Mouse (Mus musculus): ENCODE data around the gene Rbms1. TPM values are rescaled to one million over a fixed set of nuclear protein-coding genes. Genes with fewer than 3 reads are reported as not detected.

The Rbms1 gene
- polyA plus RNA-seq, 1 experiment from 2014 or later: 22.1 TPM

DNA sequence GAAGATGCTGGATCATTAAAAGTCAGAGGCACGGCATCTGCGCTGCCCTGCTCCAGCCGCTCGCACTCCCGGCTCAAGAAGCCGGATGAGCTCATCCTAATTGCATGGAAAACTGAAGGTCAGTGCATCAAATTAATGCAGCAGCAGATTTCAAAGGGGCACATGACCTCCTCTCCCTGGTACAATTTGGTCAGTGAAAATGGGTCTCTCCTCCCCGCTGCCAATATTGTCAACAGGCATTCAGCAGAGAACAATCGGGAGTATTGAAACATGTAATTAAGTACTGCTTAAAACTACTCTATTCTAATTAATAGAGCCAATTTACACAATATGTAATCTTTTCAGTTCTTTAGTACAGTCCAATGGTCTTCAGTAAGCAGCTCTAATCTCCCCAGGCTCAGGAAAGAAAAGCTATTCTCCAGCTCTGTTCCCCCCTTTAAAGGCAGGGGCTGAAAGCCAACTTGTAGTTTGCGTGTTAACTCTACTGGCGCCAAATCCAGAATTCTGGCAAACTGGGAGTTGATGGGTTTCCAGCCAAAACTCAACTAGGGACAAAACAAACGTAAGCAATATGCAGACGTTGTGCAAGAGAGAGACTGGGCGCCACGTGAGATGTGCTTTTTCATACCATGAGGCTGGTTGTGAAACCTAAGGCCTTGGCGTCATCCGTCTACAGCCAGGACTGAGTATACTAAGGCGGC lies 165.9 kb downstream of the Rbms1 start:
- H3K4me2 ChIP-seq (replicated peaks): peak overlapping the region; percentile 14; the same call in 1 of the 2 replicates
- 7% methylated on average over 17 of the region's 17 CpGs for WGBS

GRCm38 (mm10) chr2:60796616-60796968 lies 166.4 kb downstream of the Rbms1 start:
- peak; percentile 57 for ATAC-seq (replicated peaks)
- H3K27ac ChIP-seq (replicated peaks): no peak overlapping the region
- no peaks in the 10 kb centered on the region for H3K9me3 ChIP-seq
- no peak overlapping the region for H3K9ac ChIP-seq (replicated peaks)
- no peaks in the 10 kb centered on the region for H3K36me3 ChIP-seq
- H3K4me2 ChIP-seq (replicated peaks): peak overlapping the region; percentile 14; the same call in 1 of the 2 replicates
- H3K4me3 ChIP-seq: no peak overlapping the region
- WGBS: 9% methylated on average over 2 of the region's 2 CpGs
- H3K27me3 ChIP-seq: peaks cover 90% of the 10 kb centered on the region
- H3K4me1 ChIP-seq: peaks cover 31% of the 10 kb centered on the region

More for the DNA sequence above, 165.9 kb downstream of the Rbms1 start:
- no peak overlapping the region for H3K9ac ChIP-seq (replicated peaks)
- peaks cover 36% of the 10 kb centered on the region for H3K4me1 ChIP-seq
- no peak overlapping the region for H3K4me3 ChIP-seq
- peaks cover 90% of the 10 kb centered on the region for H3K27me3 ChIP-seq
- H3K9me3 ChIP-seq: no peaks in the 10 kb centered on the region
- no peaks in the 10 kb centered on the region for H3K36me3 ChIP-seq
- ATAC-seq (replicated peaks): peak; percentile 90
- H3K27ac ChIP-seq (replicated peaks): no peak overlapping the region

- H3K4me2 ChIP-seq (replicated peaks): no peak overlapping the region
- no peaks in the 10 kb centered on the region for H3K36me3 ChIP-seq
- H3K9ac ChIP-seq (replicated peaks): no peak overlapping the region
- peaks cover 91% of the 10 kb centered on the region for H3K27me3 ChIP-seq
- no peak overlapping the region for H3K27ac ChIP-seq (replicated peaks)
- no peak overlapping the region for H3K4me3 ChIP-seq
- no peaks in the 10 kb centered on the region for H3K9me3 ChIP-seq
- H3K4me1 ChIP-seq: peaks cover 23% of the 10 kb centered on the region
- 32% methylated on average over 9 of the region's 9 CpGs for WGBS
- ATAC-seq (replicated peaks): no peak
Measured at GRCm38 (mm10) chr2:60795861-60796260, 167.1 kb downstream of the Rbms1 start.

DNA sequence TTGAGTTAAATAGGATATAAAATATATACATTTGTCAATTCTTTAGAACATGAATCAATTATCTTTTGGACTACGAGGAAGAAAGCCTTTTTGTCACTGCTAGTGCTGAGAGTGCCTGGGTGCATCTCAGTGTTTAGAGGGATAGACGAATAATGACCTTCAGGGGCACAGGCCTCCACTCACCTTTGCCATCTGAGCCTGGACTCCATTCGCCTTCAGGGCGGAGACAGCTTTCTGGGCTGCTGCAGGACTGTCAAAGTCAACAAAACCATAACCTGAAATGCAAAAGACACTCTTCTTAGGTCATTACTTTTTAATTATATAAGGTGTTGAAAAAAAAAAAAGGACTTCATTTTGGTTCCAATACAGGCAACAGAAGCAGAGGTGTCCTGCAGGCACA lies 170.5 kb downstream of the Rbms1 start:
- Histone ChIP-seq H3K9ac (replicated peaks) (no peak overlapping the region), H3K36me3 (no peaks in the 10 kb centered on the region), H3K9me3 (no peaks in the 10 kb centered on the region), H3K4me3 (no peak overlapping the region), H3K4me1 (peaks cover 28% of the 10 kb centered on the region), H3K27me3 (peaks cover 74% of the 10 kb centered on the region), H3K27ac (replicated peaks) (no peak overlapping the region), H3K4me2 (replicated peaks) (no peak overlapping the region)
- no peak for ATAC-seq (replicated peaks)
- 85% methylated on average over 4 of the region's 4 CpGs for WGBS

- ATAC-seq (replicated peaks): peak; percentile 33; the same call in 1 of the 2 replicates
- Histone ChIP-seq H3K36me3 (no peaks in the 10 kb centered on the region), H3K4me2 (replicated peaks) (no peak overlapping the region), H3K4me3 (no peak overlapping the region), H3K27me3 (peaks cover 58% of the 10 kb centered on the region), H3K9me3 (no peaks in the 10 kb centered on the region), H3K4me1 (peaks cover 18% of the 10 kb centered on the region), H3K9ac (replicated peaks) (no peak overlapping the region), H3K27ac (replicated peaks) (no peak overlapping the region)
- WGBS: 15% methylated on average over 3 of the region's 3 CpGs
Measured at GRCm38 (mm10) chr2:60789126-60789525, 173.9 kb downstream of the Rbms1 start.

- no peaks in the 10 kb centered on the region for H3K9me3 ChIP-seq
- H3K4me1 ChIP-seq: peaks cover 18% of the 10 kb centered on the region
- H3K27ac ChIP-seq (replicated peaks): 0 out of 2 replicates have a peak overlapping the region, but pooled peaks have one; percentile 15
- no peak overlapping the region for H3K4me2 ChIP-seq (replicated peaks)
- peak; percentile 93 for ATAC-seq (replicated peaks)
- no peak overlapping the region for H3K4me3 ChIP-seq
- H3K27me3 ChIP-seq: peaks cover 56% of the 10 kb centered on the region
- H3K9ac ChIP-seq (replicated peaks): no peak overlapping the region
- 10% methylated on average over 6 of the region's 6 CpGs for WGBS
- H3K36me3 ChIP-seq: no peaks in the 10 kb centered on the region
Measured at GRCm38 (mm10) chr2:60788173-60788908, 174.7 kb downstream of the Rbms1 start.

DNA sequence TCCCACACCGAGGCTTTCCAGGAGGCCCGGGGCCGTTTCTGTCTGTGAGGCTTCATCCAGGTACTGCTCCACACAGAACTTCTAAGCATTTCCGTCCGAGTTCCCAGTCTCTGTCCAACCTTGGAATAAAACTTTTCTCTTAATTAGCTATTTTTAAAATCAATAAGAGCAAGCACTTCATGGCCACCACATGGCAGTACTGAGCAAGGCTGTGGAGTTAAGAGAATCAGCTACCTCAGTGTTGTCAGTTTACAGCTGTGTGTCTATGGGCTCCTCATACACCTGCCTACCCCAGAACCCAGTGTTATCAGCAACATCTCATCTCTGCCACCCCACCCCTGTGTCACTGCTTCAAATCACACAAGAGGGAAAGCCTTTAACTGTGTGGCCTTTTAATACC lies 175.9 kb downstream of the Rbms1 start:
- peaks cover 51% of the 10 kb centered on the region for H3K27me3 ChIP-seq
- 88% methylated on average over 5 of the region's 5 CpGs for WGBS
- no peaks in the 10 kb centered on the region for H3K36me3 ChIP-seq
- no peak for ATAC-seq (replicated peaks)
- H3K9me3 ChIP-seq: no peaks in the 10 kb centered on the region
- peaks cover 18% of the 10 kb centered on the region for H3K4me1 ChIP-seq
- H3K4me3 ChIP-seq: no peak overlapping the region
- no peak overlapping the region for H3K4me2 ChIP-seq (replicated peaks)
- H3K27ac ChIP-seq (replicated peaks): no peak overlapping the region
- H3K9ac ChIP-seq (replicated peaks): no peak overlapping the region

DNA sequence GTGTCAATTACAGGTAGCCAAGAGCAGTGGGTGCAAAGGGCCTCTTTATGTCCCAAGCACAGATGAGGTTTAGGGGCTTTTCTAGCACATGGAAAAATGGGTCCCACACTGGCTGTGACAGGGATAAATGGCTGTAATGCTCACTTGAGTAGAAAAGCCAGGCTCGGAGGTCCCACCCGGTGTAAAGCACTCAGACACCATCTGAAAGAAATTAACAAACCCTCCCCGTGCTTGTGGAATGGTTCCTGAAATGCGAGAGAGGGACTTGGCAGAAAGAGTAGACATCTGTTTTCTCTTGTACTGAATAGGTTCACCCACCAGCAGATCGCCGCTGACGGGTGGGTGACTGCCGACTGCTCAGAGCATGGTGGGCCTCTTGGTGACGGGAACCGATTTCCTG lies 176.7 kb downstream of the Rbms1 start:
- H3K27me3 ChIP-seq: peaks cover 49% of the 10 kb centered on the region
- peak; percentile 37 for ATAC-seq (replicated peaks)
- H3K4me2 ChIP-seq (replicated peaks): no peak overlapping the region
- H3K4me1 ChIP-seq: peaks cover 18% of the 10 kb centered on the region
- no peak overlapping the region for H3K4me3 ChIP-seq
- H3K9ac ChIP-seq (replicated peaks): no peak overlapping the region
- 16% methylated on average over 10 of the region's 10 CpGs for WGBS
- H3K9me3 ChIP-seq: no peaks in the 10 kb centered on the region
- no peak overlapping the region for H3K27ac ChIP-seq (replicated peaks)
- H3K36me3 ChIP-seq: no peaks in the 10 kb centered on the region

DNA sequence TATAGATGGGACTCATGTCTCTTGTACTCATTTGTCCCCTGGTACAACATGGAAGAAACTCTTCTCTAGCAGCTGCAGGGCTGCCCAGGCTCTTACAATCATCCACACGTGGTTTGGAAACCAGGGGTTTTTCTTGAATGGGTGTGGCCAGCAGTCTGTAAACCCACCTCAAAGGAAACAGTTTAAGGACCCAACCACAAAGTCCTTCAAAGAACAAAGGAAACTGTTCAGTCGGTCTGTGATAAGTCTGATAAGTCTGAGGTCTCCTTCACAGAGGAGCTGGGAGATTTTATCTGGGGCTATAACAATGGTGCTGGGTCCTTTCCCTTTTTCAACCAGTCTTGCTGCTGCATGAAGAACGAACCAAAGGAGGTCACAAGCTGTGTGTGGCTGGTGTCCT lies 188.5 kb downstream of the Rbms1 start:
- Histone ChIP-seq H3K9me3 (no peaks in the 10 kb centered on the region), H3K36me3 (no peaks in the 10 kb centered on the region), H3K27ac (replicated peaks) (no peak overlapping the region), H3K27me3 (no peaks in the 10 kb centered on the region), H3K4me3 (no peak overlapping the region), H3K4me1 (no peaks in the 10 kb centered on the region), H3K9ac (replicated peaks) (no peak overlapping the region), H3K4me2 (replicated peaks) (no peak overlapping the region)
- WGBS: 49% methylated on average over 3 of the region's 3 CpGs
- no peak for ATAC-seq (replicated peaks)

DNA sequence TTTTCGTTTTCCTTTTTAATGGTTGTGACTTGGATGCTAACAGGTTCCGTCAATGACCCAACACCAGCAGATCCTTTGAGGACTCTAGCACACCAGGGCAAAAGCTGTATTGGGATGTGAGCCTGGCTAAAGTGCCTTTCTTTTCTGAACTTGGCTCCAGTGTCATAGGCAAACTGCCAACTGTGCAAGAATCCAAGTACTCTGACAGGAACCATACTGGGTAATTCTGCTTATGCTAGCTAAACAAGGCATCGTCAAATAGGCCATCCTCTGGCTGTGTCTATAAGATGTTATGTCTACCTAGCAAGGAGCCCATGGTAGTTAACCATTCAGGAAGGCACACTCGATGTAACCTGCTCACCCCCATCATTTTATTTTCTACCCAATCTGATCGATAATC lies 189.4 kb downstream of the Rbms1 start:
- Histone ChIP-seq H3K4me3 (no peak overlapping the region), H3K4me1 (no peaks in the 10 kb centered on the region), H3K36me3 (no peaks in the 10 kb centered on the region), H3K9me3 (no peaks in the 10 kb centered on the region), H3K27ac (replicated peaks) (no peak overlapping the region), H3K4me2 (replicated peaks) (no peak overlapping the region), H3K9ac (replicated peaks) (no peak overlapping the region), H3K27me3 (no peaks in the 10 kb centered on the region)
- ATAC-seq (replicated peaks): no peak
- WGBS: 83% methylated on average over 5 of the region's 5 CpGs

DNA sequence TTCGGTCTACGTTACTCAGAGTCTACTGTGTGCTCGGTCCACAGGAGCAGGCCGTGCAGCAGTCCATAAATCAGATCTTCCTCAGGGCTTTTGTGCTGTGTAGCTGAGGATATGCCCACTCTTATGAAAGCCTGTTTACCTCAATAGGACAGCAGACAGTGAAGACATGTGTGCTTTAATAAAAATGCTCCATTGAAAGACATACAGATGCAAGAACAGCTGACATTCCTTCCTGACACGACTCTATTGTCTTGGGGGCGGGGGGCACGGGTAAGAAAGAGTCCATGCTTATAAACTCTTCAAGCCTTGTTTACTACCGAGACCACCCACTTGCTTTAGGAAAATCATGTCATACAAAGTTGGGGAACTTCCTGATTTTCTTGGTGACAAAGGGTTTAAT lies 196.6 kb downstream of the Rbms1 start:
- WGBS: 67% methylated on average over 8 of the region's 8 CpGs

GRCm38 (mm10) chr2:60756218-60756617 lies 206.8 kb downstream of the Rbms1 start:
- Histone ChIP-seq H3K9ac (replicated peaks) (no peak overlapping the region), H3K9me3 (no peaks in the 10 kb centered on the region), H3K4me2 (replicated peaks) (no peak overlapping the region), H3K27me3 (no peaks in the 10 kb centered on the region), H3K4me1 (no peaks in the 10 kb centered on the region), H3K36me3 (no peaks in the 10 kb centered on the region), H3K27ac (replicated peaks) (no peak overlapping the region), H3K4me3 (no peak overlapping the region)
- no peak for ATAC-seq (replicated peaks)
- WGBS: 79% methylated on average over 9 of the region's 9 CpGs

More for the DNA sequence above, 196.6 kb downstream of the Rbms1 start:
- ATAC-seq (replicated peaks): no peak
- no peak overlapping the region for H3K4me3 ChIP-seq
- H3K4me1 ChIP-seq: no peaks in the 10 kb centered on the region
- H3K27ac ChIP-seq (replicated peaks): no peak overlapping the region
- peaks cover 3% of the 10 kb centered on the region; the same call in 1 of the 2 replicates for H3K27me3 ChIP-seq
- H3K36me3 ChIP-seq: no peaks in the 10 kb centered on the region
- no peak overlapping the region for H3K9ac ChIP-seq (replicated peaks)
- H3K9me3 ChIP-seq: no peaks in the 10 kb centered on the region
- no peak overlapping the region for H3K4me2 ChIP-seq (replicated peaks)
